Mouse (Mus musculus) ES-E14 (cell line): ENCODE measurements around the gene Stum.

Experiments
- CHD2 ChIP-seq: IDR thresholded peaks from 2 replicates; pipeline ENCODE4 v1.6.1; 2014; ENCODE audit warnings: mild to moderate bottlenecking, low read depth, low read length, inconsistent platforms
- HCFC1 ChIP-seq: IDR thresholded peaks from 2 replicates; pipeline ENCODE4 v1.6.1; 2012; ENCODE audit warnings: low read length, inconsistent platforms, borderline replicate concordance; ENCODE audit not compliant: insufficient read depth
- MAFK ChIP-seq: IDR thresholded peaks from 2 replicates; pipeline ENCODE4 v1.6.1; 2014; ENCODE audit warnings: mild to moderate bottlenecking, low read depth, low read length, inconsistent platforms; ENCODE audit not compliant: insufficient read depth
- ZC3H11A ChIP-seq: IDR thresholded peaks from 2 replicates; pipeline ENCODE4 v1.6.1; 2012; ENCODE audit warnings: low read depth, mild to moderate bottlenecking, inconsistent platforms, low read length, borderline replicate concordance

- no peak for TF ChIP-seq CHD2
- no peak for TF ChIP-seq ZC3H11A
- TF ChIP-seq HCFC1: no peak
- TF ChIP-seq MAFK: no peak
Measured at GRCm38 (mm10) chr1:180402481-180403081, 80.7 kb downstream of the Stum start.
